Mouse (Mus musculus) bone marrow, adult 2 months (tissue): ENCODE results near the gene Ampd1.

Experiments used
- CTCF ChIP-seq: fragments of 200-500 bp; IDR thresholded peaks from 2 replicates; pipeline ENCODE4 v1.5.1; 2011; ENCODE audit warnings: low read length, control low read depth; ENCODE audit not compliant: control insufficient read depth, insufficient read depth
- POLR2A ChIP-seq: fragments of 200-500 bp; IDR thresholded peaks from 2 replicates; pipeline ENCODE4 v1.6.1; 2011; ENCODE audit warnings: low read depth, mild to moderate bottlenecking, control low read depth, low read length, borderline replicate concordance; ENCODE audit not compliant: control insufficient read depth

DNA sequence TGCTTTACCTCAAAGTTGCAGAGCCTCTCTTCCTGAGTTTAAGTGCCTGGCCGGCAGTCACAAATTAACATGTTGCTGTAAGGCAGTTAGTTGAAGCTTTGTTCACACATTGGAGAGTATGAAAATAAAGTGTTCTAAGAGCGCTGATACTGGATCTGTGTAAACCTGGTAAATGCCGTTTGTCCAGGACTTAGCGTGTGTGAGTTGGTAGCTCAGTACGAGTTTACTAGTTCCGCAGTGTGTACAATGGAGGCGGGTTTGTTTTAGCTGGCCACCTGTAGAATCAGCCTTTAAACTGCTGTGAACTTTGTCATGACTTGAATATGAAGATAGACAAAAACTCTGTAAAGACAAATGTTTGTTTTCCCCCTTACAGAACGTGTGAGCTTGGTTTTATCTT lies 6.9 kb upstream of the Ampd1 start:
- no peak for TF ChIP-seq CTCF
- TF ChIP-seq POLR2A: no peak
